Mouse (Mus musculus) frontal cortex, adult 2 months (tissue): ENCODE measurements around the gene Isca2. TPM values are rescaled to one million over a fixed set of nuclear protein-coding genes. Genes with fewer than 3 reads are reported as not detected.
A peak's percentile ranks its signal among the peaks of the same experiment; 100 is the strongest.

ENCODE experiments used
- DNase-seq, 2 experiments: peaks; one replicate each; pipeline ENCODE4 v3.0.0; 2022; ENCODE audit warnings: low spot score in 1 of 2; ENCODE audit errors: extremely low spot score in 1 of 2
- polyA plus RNA-seq: library from polyadenylated mRNA; depleted of rRNA; stranded (reverse); fragments of >200 nt; gene quantifications from 2 replicates; pipeline ENCODE4 v1.2.3, GENCODE M21; 2012; rRNA removed

Isca2 gene
- polyA plus RNA-seq, 1 experiment = 87.2 TPM

DNA sequence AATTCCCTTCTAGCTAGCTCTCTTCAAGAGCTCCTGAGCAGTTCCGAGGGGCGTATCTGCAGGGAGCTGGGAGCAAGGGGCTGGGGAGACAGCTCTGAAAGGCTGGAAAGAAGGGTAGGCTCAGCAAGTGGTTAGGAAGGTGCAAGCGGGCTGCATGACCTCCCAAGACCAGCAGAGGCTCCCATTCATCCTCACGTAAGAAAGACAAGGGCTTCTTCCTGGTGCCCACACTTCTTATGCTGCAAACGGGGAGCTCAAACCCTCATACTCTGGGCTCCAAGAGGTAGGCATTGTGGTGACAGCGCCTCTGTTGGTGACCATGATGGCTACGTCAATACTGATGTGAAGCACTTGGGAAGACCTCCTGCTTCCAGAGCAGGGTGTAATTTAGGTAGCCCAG, 40.7 kb downstream of the Isca2 start:
- DNase-seq = no peak

- no peak for DNase-seq
These were observed 41.7 kb downstream of the Isca2 start for GRCm38 (mm10) chr12:84814663-84815325.

DNA sequence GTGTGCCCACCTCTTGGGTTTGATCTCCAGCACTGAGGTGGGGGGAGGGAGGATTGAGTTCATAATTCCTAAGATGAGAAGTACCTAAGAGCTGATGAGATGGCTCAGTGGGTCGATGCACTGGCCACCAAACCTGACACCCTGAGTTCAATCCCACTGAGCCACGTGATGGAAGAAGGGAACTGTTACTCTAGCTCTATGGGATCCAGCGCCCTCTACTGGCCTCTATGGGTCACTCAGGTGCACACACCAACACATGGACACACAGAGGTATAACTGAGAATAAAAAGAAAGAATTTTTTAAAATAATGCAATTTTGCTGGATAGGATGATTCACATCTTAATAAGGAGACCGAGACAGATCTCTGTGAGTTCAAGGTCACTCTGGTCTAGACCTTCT, 45.4 kb downstream of the Isca2 start:
- no peak for DNase-seq

GRCm38 (mm10) chr12:84819236-84820168, 46.5 kb downstream of the Isca2 start:
- DNase-seq = peak in 1 of 2 experiments; percentile 24

DNA sequence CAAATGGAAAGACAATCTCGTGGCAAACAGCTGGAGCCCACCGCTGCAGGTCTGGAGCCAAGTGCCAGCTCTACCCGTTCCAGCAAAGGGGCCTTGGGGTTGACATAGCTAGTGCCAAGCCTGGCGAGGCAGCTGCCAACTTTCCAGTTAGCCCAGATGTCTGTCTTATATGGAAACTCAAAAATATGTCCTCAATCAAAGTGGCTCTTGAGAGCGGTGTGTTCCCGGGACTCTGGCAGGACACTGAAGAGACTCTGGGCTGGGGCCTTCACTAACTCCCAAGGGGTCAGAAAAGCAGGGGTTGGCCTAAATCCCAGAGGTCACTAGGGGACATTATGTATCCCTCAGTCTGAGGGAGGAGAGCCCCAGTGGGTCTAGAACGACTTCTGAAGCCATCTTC, 50.5 kb downstream of the Isca2 start:
- no peak for DNase-seq

- no peak for DNase-seq
These were observed 51.2 kb downstream of the Isca2 start for GRCm38 (mm10) chr12:84824203-84824602.

Other genes with a start within 250 kb of the Isca2 start
- gene Vsx2, start 203.5 kb upstream of the Isca2 start, polyA plus RNA-seq = 0.27 and 0.28 TPM in 2 replicates
- gene Abcd4, start 155.8 kb upstream of the Isca2 start, polyA plus RNA-seq = 26.5 and 28.5 TPM in 2 replicates
- gene Vrtn, start 132.2 kb upstream of the Isca2 start, polyA plus RNA-seq = 0.04 TPM in 1 of 2 replicates, not detected in the other
- 16.3 and 23.8 TPM in 2 replicates for gene Syndig1l, start 74.4 kb upstream of the Isca2 start, polyA plus RNA-seq
- 40.0 and 45.9 TPM in 2 replicates for gene Npc2, start 99 bp upstream of the Isca2 start, polyA plus RNA-seq
- gene Ltbp2, start 103.3 kb downstream of the Isca2 start, polyA plus RNA-seq = 2.3 and 3.8 TPM in 2 replicates
- gene Fcf1, start 197.6 kb downstream of the Isca2 start, polyA plus RNA-seq = 70.9 and 73.9 TPM in 2 replicates
- 65.7 and 66.6 TPM in 2 replicates for gene Arel1, start 197.6 kb downstream of the Isca2 start, polyA plus RNA-seq
- 75.0 and 81.0 TPM in 2 replicates for gene Ylpm1, start 223.1 kb downstream of the Isca2 start, polyA plus RNA-seq